ENCODE assay signal across 8 mouse cellular contexts in genomic region chr3:137752447-137753256, GRCm38 (mm10).
DNase-seq lines count a peak whose midpoint lies in the region; ATAC-seq and TF ChIP-seq lines count a peak whose summit lies in the region.

No protein-coding gene starts in this region.

- H3K4me1 ChIP-seq in lung, embryonic 14.5 days (ENCODE audit: insufficient read depth): no peaks in the 10 kb centered on the region

- ATAC-seq in hematopoietic stem cell, adult 5-6 weeks (replicated peaks in 1 of 2; ENCODE audit: insufficient read depth in 1 of 2, low FRiP score in 2 of 2, low TSS enrichment in 1 of 2, low read depth in 1 of 2, poor library complexity in 2 of 2, severe bottlenecking in 2 of 2): peak; percentile 67 to 76
- peak; percentile 89 for ATAC-seq in lung, embryonic 14.5 days (ENCODE audit: insufficient read depth)

- peak; percentile 89 for DNase-seq in ES-CJ7 (ENCODE audit: low read depth, low spot score)
- DNase-seq in cerebellum, adult 11-12 months: peak; percentile 76
- DNase-seq in forelimb bud, embryonic 11.5 days (ENCODE audit: low read depth, low spot score): peak; percentile 90
- DNase-seq in layer of hippocampus, adult 8-10 months (ENCODE audit: low spot score in 2 of 2): peak; percentile 80 to 87
- peak; percentile 96 for DNase-seq in lung, embryonic 14.5 days
- DNase-seq in ovary, postnatal 10 days (ENCODE audit: low spot score): peak; percentile 69
- peak; percentile 52 to 69 for DNase-seq in thymus, postnatal 10 days (ENCODE audit: low spot score in 2 of 2)

- H3K9me3 ChIP-seq in lung, embryonic 14.5 days (ENCODE audit: low read depth, low read length): no peaks in the 10 kb centered on the region

- H3K4me3 ChIP-seq in lung, embryonic 14.5 days (ENCODE audit: low read depth, low read length): peak overlapping the region; percentile 26

- 15% methylated on average over 25 of the region's 25 CpGs for WGBS in lung, embryonic 14.5 days

- no peaks in the 10 kb centered on the region for H3K36me3 ChIP-seq in lung, embryonic 14.5 days (ENCODE audit: insufficient read depth)

- H3K27me3 ChIP-seq in lung, embryonic 14.5 days (ENCODE audit: insufficient read depth, low read length): no peaks in the 10 kb centered on the region

- peak overlapping the region; percentile 62 for H3K4me2 ChIP-seq in lung, embryonic 14.5 days

- peak overlapping the region; percentile 24; the same call in 1 of the 2 replicates for H3K9ac ChIP-seq in lung, embryonic 14.5 days

- peak overlapping the region; percentile 12; the same call in 1 of the 2 replicates for H3K27ac ChIP-seq in lung, embryonic 14.5 days (ENCODE audit: low read depth)

- TF ChIP-seq CTCF in lung, embryonic 14.5 days (IDR thresholded peaks at IDR 0.05; ENCODE audit: low read depth): peak; percentile 87

Comparison
In these comparisons a context has a peak if more than half of its experiments do, and no peak if none do; other contexts are left out.
1. Peak in every context shown above with its lines: DNase-seq, ATAC-seq, H3K4me3 ChIP-seq and H3K27ac ChIP-seq.